8 mouse cellular contexts compared by ENCODE assay signal in the genomic region with DNA sequence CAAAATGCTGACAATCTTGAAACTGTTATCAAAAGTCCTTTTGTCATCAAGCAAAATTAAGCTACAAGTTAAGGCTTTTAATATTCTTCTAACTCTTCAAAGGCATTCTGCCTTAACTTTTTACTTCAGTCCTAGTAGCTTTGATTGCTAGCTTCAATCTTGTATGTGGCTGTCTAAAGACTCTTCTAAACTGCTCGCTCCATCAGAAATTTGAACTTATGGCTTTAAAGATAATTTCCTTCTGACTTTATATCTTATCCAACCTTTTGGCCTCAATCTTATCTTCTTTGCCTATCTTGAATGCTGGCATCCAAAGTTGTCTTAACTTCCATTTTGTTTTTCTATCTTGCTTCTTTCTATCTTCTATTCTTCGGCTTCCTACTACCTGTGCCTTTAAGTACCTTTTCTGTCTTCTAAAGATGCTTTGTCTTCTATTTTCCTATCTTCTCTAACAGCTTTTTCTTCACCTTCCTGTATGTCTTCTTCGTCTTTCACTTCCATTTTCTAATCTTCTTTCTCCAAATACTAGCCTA. TPM values are rescaled to one million over a fixed set of nuclear protein-coding genes. Genes with fewer than 3 reads are reported as not detected.
A peak's percentile ranks its signal among the peaks of the same experiment; 100 is the strongest.
DNase-seq lines count a peak whose midpoint lies in the region; ATAC-seq and TF ChIP-seq lines count a peak whose summit lies in the region.

No protein-coding gene starts in this region.

- H3K4me1 ChIP-seq in heart, adult 2 months (ENCODE audit: control insufficient read depth, insufficient read depth, low read length), result peaks cover 13% of the 10 kb centered on the region
- peaks cover 62% of the 10 kb centered on the region for H3K4me1 ChIP-seq in forebrain, embryonic 10.5 days
- H3K4me1 ChIP-seq in liver, embryonic 15.5 days (replicated peaks), result peaks cover 51% of the 10 kb centered on the region

- peak overlapping the region; percentile 89 for H3K4me3 ChIP-seq in heart, adult 2 months
- H3K4me3 ChIP-seq in forebrain, embryonic 10.5 days, result peak overlapping the region; percentile 98
- H3K4me3 ChIP-seq in liver, embryonic 15.5 days (replicated peaks), result peak overlapping the region; percentile 84

- H3K36me3 ChIP-seq in heart, adult 2 months (ENCODE audit: control insufficient read depth, insufficient read depth, low read length), result peaks cover 27% of the 10 kb centered on the region
- H3K36me3 ChIP-seq in forebrain, embryonic 10.5 days (replicated peaks), result peaks cover 47% of the 10 kb centered on the region
- H3K36me3 ChIP-seq in liver, embryonic 15.5 days (replicated peaks), result peaks cover 43% of the 10 kb centered on the region

- WGBS in heart, adult 2 months, result 1% methylated on average over 3 of the region's 3 CpGs
- 15% methylated on average over 3 of the region's 3 CpGs for WGBS in forebrain, embryonic 10.5 days
- 2% methylated on average over 3 of the region's 3 CpGs for WGBS in liver, embryonic 15.5 days (ENCODE audit: insufficient replicate concordance)

- TF ChIP-seq CTCF in heart, adult 2 months (IDR thresholded peaks at IDR 0.05), result no peak

- no peak for ATAC-seq in liver, embryonic 15.5 days (ENCODE audit: insufficient read depth)

- DNase-seq in heart, adult 2 months, result no peak
- no peak for DNase-seq in heart, postnatal 25 days (ENCODE audit: low spot score)
- peak; percentile 58 for DNase-seq in 416B (ENCODE audit: low read depth)
- DNase-seq in forebrain, embryonic 10.5 days (ENCODE audit: extremely low spot score, low spot score), result no peak
- DNase-seq in ovary, postnatal 36 days (ENCODE audit: low spot score), result no peak
- DNase-seq in cerebellum, adult 9-11 months, result no peak
- DNase-seq in thymus, postnatal 36 days, result no peak

- peak overlapping the region; percentile 96 for H3K9ac ChIP-seq in heart, adult 2 months (ENCODE audit: low read depth, low read length)
- H3K9ac ChIP-seq in liver, embryonic 15.5 days, result peak overlapping the region; percentile 96

- intact Hi-C loops in heart, adult 2 months (cut with DNase I), result no loop called here
- intact Hi-C loops in heart, postnatal 25 days (cut with DNase I), result loop anchor here (2.0 kb wide), 1 partner anchor 17 kb away; no protein-coding TSS in a partner anchor

- no peak for TF ChIP-seq POLR2A in heart, adult 2 months (IDR thresholded peaks at IDR 0.05; ENCODE audit: insufficient read depth, low read depth, low read length)

- H3K4me2 ChIP-seq in liver, embryonic 15.5 days, result peak overlapping the region; percentile 77

- H3K79me2 ChIP-seq in heart, adult 2 months (replicated peaks; ENCODE audit: control insufficient read depth, insufficient read depth, low read length), result peaks cover 7% of the 10 kb centered on the region

- no peaks in the 10 kb centered on the region for H3K9me3 ChIP-seq in forebrain, embryonic 10.5 days
- no peaks in the 10 kb centered on the region for H3K9me3 ChIP-seq in liver, embryonic 15.5 days (replicated peaks)

- H3K27me3 ChIP-seq in heart, adult 2 months (ENCODE audit: control insufficient read depth, insufficient read depth, low read length), result no peaks in the 10 kb centered on the region
- H3K27me3 ChIP-seq in forebrain, embryonic 10.5 days (ENCODE audit: poor library complexity, severe bottlenecking), result no peaks in the 10 kb centered on the region
- no peaks in the 10 kb centered on the region for H3K27me3 ChIP-seq in liver, embryonic 15.5 days

- H3K27ac ChIP-seq in heart, adult 2 months, result peak overlapping the region; percentile 100
- peak overlapping the region; percentile 98 for H3K27ac ChIP-seq in forebrain, embryonic 10.5 days
- peak overlapping the region; percentile 99 for H3K27ac ChIP-seq in liver, embryonic 15.5 days (replicated peaks)

- no peak for TF ChIP-seq EP300 in heart, adult 2 months (IDR thresholded peaks at IDR 0.05; ENCODE audit: insufficient read depth, low read depth, low read length)

RNA-seq across cellular contexts. Expression of a gene that starts 30.3 kb away (rescaled TPM):
- 10 to 100 TPM; 57.2 to 70.0 TPM for total RNA-seq in heart, adult 2 months (2021)
- polyA plus RNA-seq in heart, adult 2 months (2012; rRNA removed), result 95.6 and 113 TPM in 2 replicates
- total RNA-seq in heart, postnatal 25 days (2021), result 10 to 100 TPM; 63.5 to 64.1 TPM
- 63.4 and 64.6 TPM in 2 replicates for polyA plus RNA-seq in forebrain, embryonic 10.5 days (2016; fragmentation: Nextera tagmentation; extraction: Ambion mirVana)
- 21.1 and 24.4 TPM in 2 replicates for polyA plus RNA-seq in liver, embryonic 15.5 days (2015; fragmentation: Nextera tagmentation; extraction: Ambion mirVana)
